16 mouse cellular contexts compared by ENCODE assay signal in the genomic region with DNA sequence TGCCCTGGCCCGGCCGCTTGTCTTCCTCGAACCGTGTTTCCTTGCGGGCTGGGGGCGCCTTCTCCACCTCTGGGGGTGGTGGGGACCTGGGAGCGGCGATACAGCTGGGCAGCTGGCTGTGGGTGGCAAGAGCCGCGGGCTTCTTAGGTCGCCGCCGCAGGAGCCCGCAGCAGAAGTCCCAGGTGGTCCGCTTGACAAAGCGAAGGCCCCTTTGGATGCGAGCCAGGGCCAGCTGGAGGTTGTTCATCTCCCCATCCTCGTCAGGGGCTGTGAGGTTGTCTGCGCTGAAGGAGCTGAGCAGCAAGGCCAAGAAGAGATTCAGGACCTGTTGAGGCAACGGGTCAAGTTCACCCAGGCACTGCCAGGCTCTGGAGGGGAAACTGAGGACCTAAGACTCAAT.
DNase-seq lines count a peak whose midpoint lies in the region; ATAC-seq and TF ChIP-seq lines count a peak whose summit lies in the region.
"Had no signal": no experiment of that assay in that cellular context is flagged by ENCODE, and none has a peak within 500 bp of the region (broad histone marks: within the 10 kb centered on the region; RNA-seq: fewer than 3 reads in every experiment).

No protein-coding gene starts in this region.

- TF ChIP-seq CTCF in intestine, postnatal 0 days (IDR thresholded peaks at IDR 0.05; ENCODE audit: low read depth): no peak

- H3K9me3 ChIP-seq in heart, embryonic 13.5 days: no peaks in the 10 kb centered on the region
- H3K9me3 ChIP-seq in midbrain, embryonic 12.5 days: no peaks in the 10 kb centered on the region
- H3K9me3 ChIP-seq in midbrain, embryonic 10.5 days (replicated peaks): no peaks in the 10 kb centered on the region
- no peaks in the 10 kb centered on the region for H3K9me3 ChIP-seq in embryonic facial prominence, embryonic 15.5 days (replicated peaks)
- H3K9me3 ChIP-seq in intestine, postnatal 0 days (ENCODE audit: control insufficient read depth): no peaks in the 10 kb centered on the region
- H3K9me3 ChIP-seq: forebrain, embryonic 10.5 days; liver, embryonic 13.5 days had no signal

- no peak for ATAC-seq in heart, embryonic 13.5 days (ENCODE audit: extremely low read depth, insufficient number of reproducible peaks, low FRiP score, low TSS enrichment)
- no peak for ATAC-seq in midbrain, embryonic 12.5 days (ENCODE audit: low FRiP score, low read depth)
- no peak for ATAC-seq in embryonic facial prominence, embryonic 15.5 days (ENCODE audit: insufficient number of reproducible peaks, low FRiP score, low TSS enrichment, low read depth)
- ATAC-seq in intestine, postnatal 0 days: no peak
- ATAC-seq: CD4-positive, CD25-positive, alpha-beta regulatory T cell, adult 4 months; Patski had no signal

- intact Hi-C loops in heart, postnatal 10 days (cut with DNase I): loop anchor here (5.0 kb wide), 1 partner anchor 50 kb away; no protein-coding TSS in a partner anchor
- intact Hi-C loops in left cerebral cortex, postnatal 25 days (cut with DNase I): no loop called here

- H3K4me3 ChIP-seq in heart, embryonic 13.5 days: no peak overlapping the region
- H3K4me3 ChIP-seq in midbrain, embryonic 12.5 days: no peak overlapping the region
- H3K4me3 ChIP-seq in midbrain, embryonic 10.5 days: no peak overlapping the region
- H3K4me3 ChIP-seq in embryonic facial prominence, embryonic 15.5 days (replicated peaks): no peak overlapping the region
- H3K4me3 ChIP-seq in intestine, postnatal 0 days (ENCODE audit: low read depth, low read length): no peak overlapping the region
- H3K4me3 ChIP-seq: forebrain, embryonic 10.5 days; liver, embryonic 13.5 days had no signal

- peak overlapping the region; percentile 49 for H3K4me2 ChIP-seq in heart, embryonic 13.5 days
- peak overlapping the region; percentile 23; the same call in 1 of the 2 replicates for H3K4me2 ChIP-seq in midbrain, embryonic 12.5 days (replicated peaks)
- H3K4me2 ChIP-seq in embryonic facial prominence, embryonic 15.5 days (replicated peaks): 0 out of 2 replicates have a peak overlapping the region, but pooled peaks have one; percentile 17
- peak overlapping the region; percentile 21; the same call in 1 of the 2 replicates for H3K4me2 ChIP-seq in intestine, postnatal 0 days (replicated peaks; ENCODE audit: low read depth)
- H3K4me2 ChIP-seq: liver, embryonic 13.5 days had no signal

- H3K27me3 ChIP-seq in heart, embryonic 13.5 days (replicated peaks): peaks cover 28% of the 10 kb centered on the region
- H3K27me3 ChIP-seq in midbrain, embryonic 12.5 days: peaks cover 99% of the 10 kb centered on the region
- peaks cover 100% of the 10 kb centered on the region for H3K27me3 ChIP-seq in midbrain, embryonic 10.5 days (ENCODE audit: low read depth, poor library complexity, severe bottlenecking)
- H3K27me3 ChIP-seq in embryonic facial prominence, embryonic 15.5 days: peaks cover 7% of the 10 kb centered on the region; the same call in 1 of the 2 replicates
- no peaks in the 10 kb centered on the region for H3K27me3 ChIP-seq in intestine, postnatal 0 days (replicated peaks; ENCODE audit: control insufficient read depth, insufficient read depth, low read length)
- H3K27me3 ChIP-seq: Patski had no signal

- no peak for DNase-seq in heart, postnatal 10 days
- no peak for DNase-seq in midbrain, embryonic 10.5 days (ENCODE audit: low spot score)
- DNase-seq in left cerebral cortex, postnatal 25 days (ENCODE audit: low spot score in 2 of 2): no peak
- DNase-seq in right cerebral cortex, postnatal 36 days (ENCODE audit: low spot score in 2 of 2): no peak
- DNase-seq: adrenal gland, adult 8-10 months; gastrocnemius, postnatal 14 days; kidney, adult 18-20 months; liver, embryonic 13.5 days had no signal

- WGBS in heart, embryonic 13.5 days: 35% methylated on average over 20 of the region's 20 CpGs
- WGBS in midbrain, embryonic 12.5 days: 27% methylated on average over 20 of the region's 20 CpGs
- 39% methylated on average over 20 of the region's 20 CpGs for WGBS in midbrain, embryonic 10.5 days
- WGBS in embryonic facial prominence, embryonic 15.5 days: 32% methylated on average over 20 of the region's 20 CpGs
- WGBS in intestine, postnatal 0 days: 46% methylated on average over 20 of the region's 20 CpGs

- peaks cover 24% of the 10 kb centered on the region for H3K36me3 ChIP-seq in heart, embryonic 13.5 days
- H3K36me3 ChIP-seq in midbrain, embryonic 12.5 days: no peaks in the 10 kb centered on the region
- H3K36me3 ChIP-seq in midbrain, embryonic 10.5 days: no peaks in the 10 kb centered on the region
- no peaks in the 10 kb centered on the region for H3K36me3 ChIP-seq in embryonic facial prominence, embryonic 15.5 days
- no peaks in the 10 kb centered on the region for H3K36me3 ChIP-seq in intestine, postnatal 0 days (ENCODE audit: control insufficient read depth, insufficient read depth)
- H3K36me3 ChIP-seq: liver, embryonic 13.5 days had no signal

- H3K4me1 ChIP-seq in heart, embryonic 13.5 days: peaks cover 31% of the 10 kb centered on the region
- peaks cover 10% of the 10 kb centered on the region for H3K4me1 ChIP-seq in midbrain, embryonic 12.5 days
- peaks cover 10% of the 10 kb centered on the region for H3K4me1 ChIP-seq in midbrain, embryonic 10.5 days
- H3K4me1 ChIP-seq in embryonic facial prominence, embryonic 15.5 days: peaks cover 14% of the 10 kb centered on the region
- no peaks in the 10 kb centered on the region for H3K4me1 ChIP-seq in intestine, postnatal 0 days (replicated peaks; ENCODE audit: control insufficient read depth, insufficient read depth, low read length)
- H3K4me1 ChIP-seq: liver, embryonic 13.5 days had no signal

- H3K9ac ChIP-seq in heart, embryonic 13.5 days: peak overlapping the region; percentile 61
- H3K9ac ChIP-seq in midbrain, embryonic 12.5 days (replicated peaks): 0 out of 2 replicates have a peak overlapping the region, but pooled peaks have one; percentile 11
- H3K9ac ChIP-seq in embryonic facial prominence, embryonic 15.5 days: no peak overlapping the region
- no peak overlapping the region for H3K9ac ChIP-seq in intestine, postnatal 0 days (ENCODE audit: low read depth, low read length)
- H3K9ac ChIP-seq: liver, embryonic 13.5 days had no signal

- H3K27ac ChIP-seq in heart, embryonic 13.5 days (replicated peaks): peak overlapping the region; percentile 70
- H3K27ac ChIP-seq in midbrain, embryonic 12.5 days (replicated peaks): no peak overlapping the region
- H3K27ac ChIP-seq in midbrain, embryonic 10.5 days (replicated peaks): no peak overlapping the region
- H3K27ac ChIP-seq in embryonic facial prominence, embryonic 15.5 days (replicated peaks): no peak overlapping the region
- no peak overlapping the region for H3K27ac ChIP-seq in intestine, postnatal 0 days (ENCODE audit: low read depth, low read length)
- H3K27ac ChIP-seq: forebrain, embryonic 10.5 days; liver, embryonic 13.5 days; macrophage had no signal

Comparison
In these comparisons a context has a peak if more than half of its experiments do, and no peak if none do; other contexts are left out.
1. H3K9ac ChIP-seq: peak in heart, embryonic 13.5 days (single experiment) and midbrain, embryonic 12.5 days (single experiment); none in embryonic facial prominence, embryonic 15.5 days (single experiment) and intestine, postnatal 0 days (single experiment).
2. Peak in every context shown above with its lines, with median percentiles within 50 percentile points of each other: H3K4me2 ChIP-seq.